Mouse (Mus musculus) heart, adult 18-20 months (tissue): ENCODE data around the gene Kcnk13. TPM values are rescaled to one million over a fixed set of nuclear protein-coding genes. Genes with fewer than 3 reads are reported as not detected.
"Not testable (repeated sequence)": the region's sequence is repeated elsewhere in the genome, so short reads cannot be mapped to it uniquely, and the experiment has no call there.

Experiments
- DNase-seq, 2 experiments: peaks; one replicate each; pipeline ENCODE4 v3.0.0; 2021 to 2022; ENCODE audit warnings: mixed read lengths in 1 of 2
- total RNA-seq, 2 experiments: library from RNA; stranded (reverse); gene quantifications; 2 replicates each; pipeline ENCODE4 v1.2.3; 2021

Kcnk13 gene
- total RNA-seq, 2 experiments from 2014 or later = 0.46 to 0.47 TPM

GRCm38 (mm10) chr12:99965203-99966115 is 1.2 kb downstream of the Kcnk13 start:
- DNase-seq = peak; percentile 62

- DNase-seq = peak in 1 of 2 experiments; percentile 17
Measured at GRCm38 (mm10) chr12:99966116-99966770, 1.9 kb downstream of the Kcnk13 start.

GRCm38 (mm10) chr12:99966881-99967363 is 2.6 kb downstream of the Kcnk13 start:
- DNase-seq = peak; percentile 37 to 39

GRCm38 (mm10) chr12:99969906-99970305 is 5.6 kb downstream of the Kcnk13 start:
- no peak for DNase-seq

GRCm38 (mm10) chr12:99971205-99971894 is 7.1 kb downstream of the Kcnk13 start:
- DNase-seq = not testable (repeated sequence)

GRCm38 (mm10) chr12:99972825-99973224 is 8.5 kb downstream of the Kcnk13 start:
- DNase-seq = no peak

GRCm38 (mm10) chr12:99973659-99974058 is 9.4 kb downstream of the Kcnk13 start:
- no peak for DNase-seq

GRCm38 (mm10) chr12:99979541-99979940 is 15.2 kb downstream of the Kcnk13 start:
- DNase-seq = no peak

GRCm38 (mm10) chr12:99986797-99987196 is 22.5 kb downstream of the Kcnk13 start:
- no peak for DNase-seq

- no peak for DNase-seq
Measured at GRCm38 (mm10) chr12:99988144-99988543, 23.8 kb downstream of the Kcnk13 start.

GRCm38 (mm10) chr12:99992362-99992862 is 28.1 kb downstream of the Kcnk13 start:
- no peak for DNase-seq

- peak; percentile 19 to 23 for DNase-seq
Measured at GRCm38 (mm10) chr12:99993146-99993890, 29.0 kb downstream of the Kcnk13 start.

GRCm38 (mm10) chr12:99995951-99996350 is 31.7 kb downstream of the Kcnk13 start:
- no peak for DNase-seq

GRCm38 (mm10) chr12:99999726-100000125 is 35.4 kb downstream of the Kcnk13 start:
- DNase-seq = no peak

GRCm38 (mm10) chr12:100000381-100000780 is 36.1 kb downstream of the Kcnk13 start:
- no peak for DNase-seq

GRCm38 (mm10) chr12:100001246-100001645 is 36.9 kb downstream of the Kcnk13 start:
- no peak for DNase-seq

GRCm38 (mm10) chr12:100001910-100002309 is 37.6 kb downstream of the Kcnk13 start:
- peak; percentile 41 to 51 for DNase-seq

- DNase-seq = no peak
Measured at GRCm38 (mm10) chr12:100002914-100003587, 38.8 kb downstream of the Kcnk13 start.

GRCm38 (mm10) chr12:100005285-100005684 is 41.0 kb downstream of the Kcnk13 start:
- DNase-seq = peak in 1 of 2 experiments; percentile 52

GRCm38 (mm10) chr12:100006681-100007080 is 42.4 kb downstream of the Kcnk13 start:
- no peak for DNase-seq

- DNase-seq = no peak
Measured at GRCm38 (mm10) chr12:100012839-100013238, 48.5 kb downstream of the Kcnk13 start.
